Mouse (Mus musculus) common myeloid progenitor, adult 5-6 weeks (primary cell): ENCODE measurements at regions not wholly inside any gene's neighbourhood (a gene's known extent, or its start where the extent isn't known, plus 50 kb on each side); places are given as distances from the start of the nearest gene placed in this dataset.

Source experiments
- ATAC-seq: replicated peaks from 2 replicates; pipeline ENCODE4 v1.8.0; 2016; ENCODE audit warnings: low read depth, mild to moderate bottlenecking, moderate TSS enrichment, inconsistent platforms; ENCODE audit not compliant: poor library complexity, severe bottlenecking

DNA sequence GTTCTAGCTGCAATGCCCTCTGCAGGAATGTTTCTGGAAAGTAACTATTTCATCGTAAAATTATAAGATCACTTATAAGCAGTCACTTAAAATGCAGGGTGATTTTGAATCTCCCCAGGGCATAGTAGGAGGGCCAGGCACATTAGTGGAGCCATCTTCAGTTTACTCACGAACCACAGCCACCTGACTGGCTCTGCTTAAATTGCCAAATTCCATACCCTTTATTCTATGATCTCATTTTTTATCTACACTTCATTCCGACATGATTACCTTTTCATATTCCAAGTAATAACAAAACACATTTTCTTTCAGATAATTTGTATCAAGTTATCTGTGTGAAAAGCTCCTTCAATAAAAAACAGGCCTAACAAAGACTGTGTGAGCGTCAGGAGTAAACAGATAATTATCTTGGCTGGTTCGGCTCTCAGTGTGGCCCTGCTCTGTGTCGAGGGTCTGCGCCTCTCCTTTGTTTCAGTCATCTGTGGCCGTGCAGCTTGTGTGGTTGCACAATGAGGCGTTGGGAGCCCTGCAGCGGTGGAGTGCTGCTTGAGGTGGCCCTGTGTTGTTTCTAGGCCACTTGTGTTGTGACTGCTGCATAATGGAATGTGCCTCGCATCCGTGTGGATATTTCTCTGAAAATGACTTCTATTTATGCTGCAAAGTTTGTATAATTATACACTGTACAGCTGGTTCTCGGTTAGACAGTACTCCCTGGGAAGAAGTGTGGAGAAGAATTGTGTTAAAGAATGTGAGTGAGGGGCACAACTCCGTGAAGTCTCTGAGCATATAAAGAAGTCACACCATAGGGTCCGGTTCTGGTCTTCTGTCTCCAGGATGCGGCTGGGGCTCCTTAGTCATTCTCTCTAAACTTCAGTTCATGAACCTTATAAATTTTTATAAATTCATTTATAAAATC is 212.1 kb downstream of the Cdh26 start:
- no peak for ATAC-seq

DNA sequence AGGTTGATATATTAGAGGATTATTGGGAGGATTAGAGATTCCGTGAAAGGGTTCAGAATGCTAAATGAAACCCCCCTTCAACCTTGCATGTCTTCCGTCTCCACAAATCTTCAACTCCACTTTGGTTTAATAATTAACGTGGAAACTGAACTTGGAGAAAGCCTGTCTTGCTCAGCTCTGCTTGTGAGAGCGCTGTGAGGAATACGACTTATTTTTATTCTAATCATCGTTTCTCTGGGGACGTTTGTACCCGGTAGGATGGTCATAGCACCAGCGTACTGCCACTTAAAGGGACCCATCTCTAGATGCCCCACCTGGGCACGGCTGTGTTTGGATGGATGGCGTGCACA is 212.7 kb downstream of the Cdh26 start:
- no peak for ATAC-seq

DNA sequence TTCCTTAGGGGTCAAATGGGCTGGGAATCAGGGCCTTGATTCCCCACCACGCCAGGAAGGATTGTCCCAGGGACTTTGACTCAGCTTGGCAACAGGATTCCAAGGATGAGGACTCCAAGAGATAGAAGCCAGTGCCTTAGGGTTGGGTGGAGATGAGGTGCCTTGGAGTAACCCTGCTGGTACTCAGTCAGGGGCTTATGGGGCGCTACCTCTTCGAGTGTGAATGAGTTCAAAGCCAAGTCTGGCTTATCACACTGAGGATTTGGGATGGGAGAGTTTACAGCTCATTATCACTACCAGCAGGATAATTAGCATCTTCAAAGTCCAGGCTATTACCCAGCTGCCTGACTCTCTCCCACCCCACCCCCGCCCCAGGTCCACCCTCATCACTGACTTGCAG is 213.5 kb downstream of the Cdh26 start:
- no peak for ATAC-seq

DNA sequence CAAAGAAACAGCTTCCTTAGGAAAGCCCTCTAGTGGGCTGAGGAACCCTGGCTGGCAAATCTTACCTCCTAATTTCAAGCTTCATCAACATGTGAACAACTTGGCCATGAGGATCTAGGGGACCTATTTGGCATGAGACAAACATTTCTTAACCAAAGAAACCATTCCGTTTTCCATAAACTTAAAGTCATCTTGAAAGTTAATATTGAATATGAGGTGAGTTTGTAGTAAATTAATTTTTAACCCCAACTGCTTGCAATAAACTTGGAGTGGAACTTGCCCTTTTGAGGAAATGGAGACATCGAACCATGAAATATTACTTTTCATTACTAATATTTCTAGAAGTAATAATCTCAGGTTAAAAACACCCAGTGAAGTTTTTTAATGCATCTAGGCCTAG is 229.7 kb downstream of the Cdh26 start:
- ATAC-seq, result no peak

DNA sequence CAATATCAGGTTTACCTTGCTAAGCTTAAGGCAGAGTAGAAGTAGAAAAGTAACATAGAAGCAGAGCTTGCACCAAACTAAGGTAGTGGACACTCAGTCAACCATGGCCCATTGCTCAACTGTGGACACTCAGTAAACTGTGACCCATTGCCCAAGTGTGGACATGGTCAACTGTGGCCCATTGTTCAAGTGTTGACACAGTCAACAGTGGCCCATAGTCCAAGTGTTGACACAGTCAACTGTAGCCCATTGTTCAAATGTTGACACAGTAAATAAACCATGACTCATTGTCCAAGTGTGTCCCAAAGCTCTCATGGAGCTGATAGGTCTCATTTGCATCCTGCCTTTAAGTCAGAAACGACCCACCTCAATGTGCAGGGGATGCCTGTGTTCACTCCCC is 232.1 kb downstream of the Cdh26 start:
- no peak for ATAC-seq

DNA sequence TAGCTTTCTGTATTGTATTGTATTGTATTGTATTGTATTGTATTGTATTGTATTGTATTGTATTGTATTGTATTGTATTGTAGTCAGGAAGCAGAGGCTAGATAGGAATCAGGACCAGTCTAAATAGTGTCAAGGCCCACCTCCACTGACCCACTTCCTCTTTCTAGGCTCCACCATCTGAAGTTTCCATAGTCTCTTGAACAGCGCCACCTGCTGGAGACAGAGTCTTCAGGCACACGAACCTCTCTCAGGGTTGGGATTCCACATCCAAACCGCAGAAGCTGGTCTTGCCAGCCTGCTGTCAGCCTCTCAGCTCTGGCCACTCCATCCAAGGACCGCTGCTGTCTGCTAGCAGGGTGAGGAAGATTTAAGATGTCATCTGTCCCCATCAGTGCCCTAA is 234.6 kb downstream of the Cdh26 start:
- peak; percentile 97 for ATAC-seq

DNA sequence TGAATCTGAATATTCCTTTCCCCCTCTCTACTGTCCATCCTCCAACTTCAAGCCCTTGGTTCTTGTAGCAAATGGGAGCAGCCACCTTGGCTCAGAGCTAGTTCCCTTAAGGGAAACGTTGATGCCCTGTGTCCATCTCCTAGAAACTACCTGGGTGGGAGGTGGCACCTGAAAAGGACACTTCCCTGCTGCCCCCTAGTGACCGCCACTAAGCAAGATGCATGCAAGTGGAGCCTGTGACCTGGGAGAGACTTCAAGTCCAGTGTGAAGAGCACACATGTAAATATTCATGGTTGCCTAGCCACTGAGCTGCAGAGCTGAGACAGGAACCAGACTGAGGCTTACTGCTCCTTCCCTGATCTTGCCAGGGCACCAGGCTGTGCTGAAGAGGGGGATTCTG is 238.1 kb downstream of the Cdh26 start:
- no peak for ATAC-seq

DNA sequence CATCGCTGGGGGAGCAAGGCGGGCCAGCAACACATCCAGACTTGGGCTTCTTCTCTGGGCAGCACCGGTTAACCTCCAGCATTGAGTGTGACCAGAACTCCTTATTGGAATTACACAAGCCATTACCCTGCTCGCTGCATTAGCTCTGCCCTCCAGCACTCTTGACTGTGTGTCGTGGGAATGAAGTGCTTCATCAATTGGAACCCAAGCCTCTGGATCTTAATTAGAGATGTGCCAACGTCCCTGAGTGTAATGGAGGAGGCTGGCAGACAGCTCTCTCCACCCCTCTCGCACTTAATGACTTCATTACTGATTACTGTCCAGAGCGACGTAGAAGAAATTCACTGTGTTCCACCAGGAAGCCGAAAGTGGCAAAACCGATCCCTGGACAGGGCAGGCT is 240.6 kb downstream of the Cdh26 start:
- ATAC-seq, result no peak

DNA sequence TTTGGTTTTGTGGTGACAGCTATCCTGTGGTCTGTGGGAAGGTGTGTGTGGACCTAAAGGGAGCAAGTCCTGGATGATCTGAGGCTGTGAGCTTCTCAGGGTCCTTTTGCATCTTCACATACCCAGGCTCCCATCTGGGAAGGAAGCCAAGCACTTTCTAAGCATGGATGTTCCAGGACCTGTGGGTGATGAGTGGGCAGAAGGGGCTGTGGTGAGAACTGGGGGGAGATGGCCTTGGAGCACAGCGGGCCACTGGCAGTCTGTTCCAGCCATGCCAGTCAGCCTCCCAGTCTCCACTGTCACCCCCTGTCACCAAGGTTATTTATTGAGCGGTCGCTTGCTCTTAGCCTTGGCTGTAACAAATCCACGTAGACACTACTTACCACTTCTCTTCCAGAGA is 243.3 kb downstream of the Cdh26 start:
- ATAC-seq, result no peak

DNA sequence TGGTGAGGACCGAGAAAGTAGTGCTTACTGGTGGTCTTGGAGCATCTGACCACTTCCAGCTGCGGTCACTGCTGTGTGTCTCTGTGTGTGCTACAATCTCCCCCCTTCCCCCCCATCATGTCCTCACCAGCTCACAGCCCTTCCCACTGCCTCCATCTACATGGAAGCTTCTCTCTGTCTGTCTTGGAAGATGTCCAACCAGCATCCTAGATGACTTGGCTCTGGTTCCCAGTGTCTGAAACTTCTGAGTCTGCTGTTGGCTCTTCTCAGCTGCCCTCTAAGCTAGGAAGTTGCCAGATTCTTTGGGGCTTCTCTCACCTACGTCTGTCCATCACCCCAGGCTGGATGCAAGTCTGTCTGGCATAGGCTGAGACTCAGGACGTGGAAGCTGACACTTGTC is 244.3 kb downstream of the Cdh26 start:
- ATAC-seq, result no peak

DNA sequence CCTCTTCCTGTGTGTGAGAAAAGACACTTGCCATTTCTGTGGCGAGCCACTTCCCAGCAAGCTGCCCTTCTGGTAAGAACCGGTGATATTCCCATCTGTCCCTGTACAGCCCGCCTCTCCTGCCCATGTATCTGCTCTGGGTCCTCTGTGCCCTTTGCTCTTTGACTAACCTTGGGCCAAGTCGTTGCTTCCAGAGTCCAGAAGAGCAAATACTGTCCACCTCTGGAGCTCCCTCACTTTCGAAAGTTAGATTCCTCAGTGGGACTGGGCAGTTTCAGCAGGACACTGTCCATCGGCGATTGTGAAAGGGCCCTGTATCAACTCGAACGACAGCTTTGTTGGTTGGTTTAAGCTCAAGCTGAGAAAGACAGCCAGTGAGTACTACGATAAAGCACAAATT is 246.6 kb downstream of the Cdh26 start:
- ATAC-seq, result 0 out of 2 replicates have a peak, but pooled peaks have one; percentile 36

DNA sequence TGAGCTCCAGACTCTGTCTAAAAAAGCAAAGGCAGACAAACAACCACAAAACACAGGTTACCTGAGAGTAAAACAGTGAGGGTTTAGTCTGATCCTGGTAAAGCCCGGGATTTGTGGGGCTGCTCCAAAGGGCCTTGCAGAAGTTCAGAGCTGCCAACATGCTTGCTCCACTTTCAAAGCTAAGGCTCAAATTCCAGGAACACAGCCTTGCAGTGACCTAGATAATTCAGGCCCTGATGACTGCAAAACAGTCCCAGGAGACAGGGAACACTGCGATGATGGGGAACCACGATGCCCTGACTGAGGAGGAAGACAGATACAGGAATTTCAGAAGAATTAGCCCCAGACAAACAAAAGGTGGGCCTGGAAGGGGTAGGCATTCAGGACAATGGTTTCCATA is 250.0 kb downstream of the Cdh26 start:
- no peak for ATAC-seq

DNA sequence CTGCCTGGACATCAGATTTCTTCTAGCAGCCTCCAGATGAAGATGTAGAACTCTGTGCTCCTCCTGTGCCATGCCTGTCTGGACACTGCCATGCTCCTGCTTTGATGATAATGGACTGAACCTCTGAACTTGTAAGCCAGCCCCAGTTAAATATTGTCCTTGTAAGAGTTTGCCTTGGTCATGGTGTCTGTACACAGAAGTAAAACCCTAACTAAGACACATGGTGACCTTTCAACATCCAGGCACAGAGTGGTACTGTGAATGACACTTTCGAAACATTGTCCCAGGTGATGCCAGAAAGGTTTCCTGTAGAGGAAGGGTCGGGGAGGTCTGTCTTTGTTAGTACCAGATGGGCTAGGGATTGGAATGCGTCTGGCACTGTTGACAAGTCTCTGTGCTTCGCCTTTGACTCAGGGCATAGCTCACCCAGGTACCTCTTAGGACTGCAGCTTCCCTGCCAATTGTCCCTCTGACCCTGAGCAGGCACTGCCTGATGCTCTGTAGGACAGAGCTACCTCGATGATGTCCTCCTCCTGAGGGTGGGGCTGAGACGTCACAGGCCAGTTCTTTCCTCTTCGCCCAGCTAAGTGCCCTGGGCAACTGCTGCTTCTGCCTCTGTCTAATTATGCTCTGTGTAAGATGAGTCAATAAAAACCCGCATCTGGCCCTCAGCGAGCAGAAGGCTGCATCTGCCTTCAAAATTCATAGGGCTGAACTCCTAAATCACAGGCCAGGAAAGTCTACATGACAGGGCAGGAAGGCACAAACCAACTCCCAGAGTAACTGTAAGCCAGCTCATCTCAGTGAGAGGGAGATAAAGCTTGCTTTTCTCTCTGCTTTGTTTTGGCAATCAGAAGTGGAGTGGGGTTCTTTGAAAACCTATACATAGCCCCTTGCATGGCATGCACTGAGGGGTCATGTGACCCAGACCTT is 254.0 kb downstream of the Cdh26 start:
- peak; percentile 72 for ATAC-seq

DNA sequence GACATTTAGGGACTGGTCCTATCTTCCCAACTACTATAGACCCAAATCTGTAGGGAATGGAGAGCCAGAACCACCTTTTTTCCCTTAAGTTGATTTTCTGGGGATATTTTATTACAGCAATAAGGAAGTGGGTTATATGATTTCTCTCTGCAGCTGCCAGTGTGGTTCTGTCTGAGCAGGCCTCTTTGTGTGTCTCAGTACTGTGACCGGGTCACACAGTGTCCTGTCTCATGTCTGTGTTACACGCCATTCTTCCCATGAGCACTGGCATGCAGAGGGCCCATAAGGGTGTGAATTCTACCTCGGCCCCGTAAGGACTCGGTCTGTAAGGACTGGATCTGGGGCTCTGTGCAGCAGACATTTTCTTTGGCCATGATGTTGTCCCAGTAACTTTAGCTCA is 254.9 kb downstream of the Cdh26 start:
- ATAC-seq, result no peak

DNA sequence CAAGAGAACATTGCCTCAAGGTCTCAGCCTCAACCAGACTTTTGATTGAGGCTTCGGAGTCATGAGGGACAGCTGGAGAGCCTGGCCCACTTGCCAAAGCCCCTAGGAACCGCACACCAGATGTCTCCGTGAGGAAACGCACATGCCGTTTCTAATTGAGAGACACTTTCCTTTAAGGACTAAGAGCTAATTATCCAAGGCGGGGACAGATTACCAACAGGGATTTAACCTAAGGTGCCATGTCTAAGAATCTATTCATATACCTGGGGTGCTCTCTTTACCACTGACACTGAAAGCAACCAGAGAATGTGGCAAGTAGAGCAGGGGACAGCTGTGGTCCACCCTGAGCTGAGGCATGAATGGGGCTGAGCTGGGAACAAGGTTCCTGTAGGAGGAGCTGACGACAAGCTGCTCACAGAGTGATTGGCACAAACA is 255.9 kb downstream of the Cdh26 start:
- ATAC-seq, result no peak

DNA sequence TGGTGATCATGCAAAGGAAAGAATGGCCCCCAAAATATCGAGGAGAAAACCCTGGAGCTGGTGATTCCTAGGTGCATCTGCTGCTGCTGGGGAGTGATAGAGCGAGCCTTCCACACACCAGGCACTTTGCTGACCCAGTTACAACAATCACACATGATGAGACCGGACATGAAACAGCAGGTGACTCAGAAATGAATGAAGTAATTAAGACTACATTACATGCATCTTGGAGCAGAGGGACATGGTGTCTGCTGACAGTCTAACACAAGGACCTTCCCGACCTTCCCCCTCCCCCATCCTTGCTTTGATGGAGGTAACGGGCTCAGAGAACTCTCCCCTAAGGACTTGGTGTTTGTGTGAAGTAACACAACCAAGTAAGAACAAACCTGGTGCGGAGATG is 258.3 kb downstream of the Cdh26 start:
- no peak for ATAC-seq

DNA sequence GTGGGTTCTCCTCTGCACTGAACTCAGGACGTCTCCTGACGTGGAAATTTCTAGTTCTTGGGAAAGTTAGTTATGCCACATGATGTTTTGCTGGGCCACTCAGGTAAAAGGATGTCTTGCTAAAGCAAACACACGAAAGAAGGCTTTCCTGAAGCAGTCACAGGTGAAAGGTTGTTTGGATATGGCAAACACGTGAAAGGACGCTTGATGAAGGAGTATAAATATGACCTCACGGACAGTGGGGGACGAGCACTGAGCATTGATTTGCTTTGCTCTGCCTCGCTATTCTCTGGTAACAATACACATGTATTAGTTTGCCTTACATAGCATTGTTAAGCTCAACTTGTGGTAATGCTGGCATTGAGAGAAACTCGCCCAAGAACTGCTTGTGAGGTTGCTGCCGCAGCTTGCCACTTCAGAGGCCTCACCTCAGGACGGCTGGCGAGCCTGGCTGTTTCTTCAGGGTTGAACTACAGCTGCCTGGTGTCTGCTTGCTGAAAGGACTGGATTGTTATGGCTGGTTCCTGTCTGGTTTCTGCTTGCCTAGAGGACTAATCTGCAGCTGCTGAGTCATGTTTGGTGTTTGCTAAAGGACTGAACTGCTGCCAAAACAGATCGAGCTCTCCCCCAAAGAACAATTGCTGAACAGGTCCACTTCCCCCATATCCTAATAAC is 261.0 kb downstream of the Cdh26 start:
- ATAC-seq, result peak; percentile 74

DNA sequence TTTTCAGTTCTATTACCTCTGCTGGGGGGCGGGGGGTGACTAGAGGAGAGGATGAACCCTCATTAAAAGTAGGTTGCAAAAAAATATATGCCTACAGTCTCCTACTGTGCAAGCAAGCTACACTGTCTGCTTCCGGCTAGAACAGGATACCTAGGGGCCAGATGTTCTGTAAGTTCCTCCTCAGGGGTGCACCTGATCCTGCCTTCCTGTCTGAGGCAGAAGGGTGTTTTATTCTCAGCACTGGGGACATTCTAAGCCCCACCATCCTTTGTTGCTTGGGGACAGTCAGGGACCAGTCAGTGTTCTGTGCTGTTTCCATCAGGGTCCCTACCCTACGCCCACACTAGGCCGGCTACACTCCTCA is 261.5 kb downstream of the Cdh26 start:
- peak; percentile 69 for ATAC-seq

DNA sequence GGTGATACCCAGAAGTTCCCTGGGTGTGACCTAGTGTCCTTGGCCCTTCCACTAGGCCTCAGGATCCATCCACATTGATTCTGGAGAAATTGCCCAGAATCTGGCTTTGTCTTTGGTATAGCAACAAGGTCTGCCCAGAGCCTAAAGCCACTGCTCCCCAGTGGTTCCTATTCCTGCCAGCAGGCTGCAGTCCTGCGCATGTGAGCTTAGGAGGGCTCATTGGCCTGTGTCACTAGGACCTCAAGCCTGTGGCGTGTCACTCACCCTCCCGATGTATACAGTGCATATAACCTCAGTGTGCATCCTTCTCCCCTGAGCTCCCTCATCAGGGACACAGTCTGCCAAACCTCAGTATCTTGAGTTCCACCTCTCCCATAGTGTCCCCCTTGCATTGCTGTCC is 261.9 kb downstream of the Cdh26 start:
- peak; percentile 44 for ATAC-seq

DNA sequence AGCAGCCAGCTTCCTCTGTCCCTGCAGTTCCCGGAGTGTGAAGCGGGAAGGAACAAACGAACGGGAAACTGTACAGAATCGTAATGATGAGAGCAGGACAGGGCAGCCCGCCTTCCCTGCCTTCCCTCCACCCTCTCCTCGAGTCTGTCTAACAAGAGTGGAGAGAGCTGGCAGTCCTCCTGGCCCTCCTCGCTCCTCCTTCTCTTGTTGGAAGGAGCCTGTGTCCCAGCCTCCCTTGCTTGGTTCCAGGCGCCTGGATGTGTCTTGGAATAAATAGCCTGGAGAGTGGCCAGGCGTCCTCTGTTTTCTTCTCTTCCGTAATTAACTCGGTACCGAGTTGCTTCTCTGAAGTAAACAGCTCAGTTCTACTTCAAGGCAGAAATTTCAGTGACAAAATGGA is 268.3 kb downstream of the Cdh26 start:
- ATAC-seq, result no peak

DNA sequence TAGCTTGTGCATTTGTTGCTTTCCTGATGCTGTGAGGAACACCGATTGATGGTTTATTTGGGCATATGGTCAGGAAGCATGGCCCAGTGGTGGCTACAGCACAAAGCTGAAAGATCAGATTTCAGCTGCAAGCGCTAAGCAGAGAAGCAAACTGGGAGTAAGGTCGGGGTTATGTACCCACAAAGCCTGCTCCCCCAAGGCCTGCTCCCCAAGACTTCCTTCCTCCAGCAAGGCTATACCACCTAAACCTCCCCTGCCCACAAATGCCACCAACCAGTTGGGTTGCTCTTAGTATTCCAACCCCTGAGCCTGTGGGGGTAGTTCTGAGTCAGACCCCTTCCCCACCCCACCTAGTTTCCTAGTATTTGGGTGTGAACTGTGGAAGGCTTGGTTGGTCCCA is 270.5 kb downstream of the Cdh26 start:
- peak; percentile 55 for ATAC-seq
